Mouse (Mus musculus): ENCODE data around the gene Tmem200b.

Gene Tmem200b

GRCm38 (mm10) chr4:131910237-131910994, 11.2 kb upstream of the Tmem200b start:
- no peak for DNase-seq (ENCODE audit: low read depth, low spot score)

DNA sequence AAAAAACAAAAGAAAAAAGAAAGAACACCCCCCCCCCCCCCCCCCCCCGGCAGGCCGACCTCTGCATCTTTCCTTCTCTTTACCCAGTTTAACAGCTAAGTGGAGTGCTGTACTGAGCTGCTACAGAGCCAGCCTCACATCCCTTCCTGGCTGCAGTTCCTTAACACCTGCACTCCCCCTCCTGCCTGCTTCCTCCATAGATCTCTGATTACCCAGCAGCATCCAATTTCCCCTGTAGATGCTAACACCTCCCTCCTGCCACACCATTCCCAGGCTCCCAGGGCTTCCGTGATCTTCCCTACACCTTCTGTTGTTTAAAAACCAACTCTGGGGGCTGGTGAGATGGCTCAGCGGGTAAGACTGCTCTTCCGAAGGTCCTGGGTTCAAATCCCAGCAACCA, 10.1 kb upstream of the Tmem200b start:
- no peak for DNase-seq (ENCODE audit: low read depth, low spot score)

DNA sequence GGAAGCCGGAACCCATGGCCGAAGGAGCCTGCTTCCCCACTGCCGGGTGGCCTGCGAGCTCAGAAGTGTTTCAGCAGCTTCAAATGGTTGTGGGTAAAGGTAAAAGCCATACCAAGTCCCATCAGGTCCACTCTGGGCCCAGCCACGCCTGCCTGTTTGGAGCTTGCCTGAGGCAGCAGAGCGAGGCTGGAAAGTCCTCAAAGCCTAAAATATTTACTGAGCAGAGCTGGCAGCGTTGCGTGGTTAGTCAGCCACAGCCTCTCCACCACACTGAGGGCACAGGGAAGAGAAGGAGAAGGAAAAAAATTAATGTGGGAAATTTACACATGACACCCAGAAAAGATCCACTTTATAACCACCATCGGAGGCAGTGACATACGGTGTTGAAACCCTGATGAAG, 8.0 kb upstream of the Tmem200b start:
- no peak for DNase-seq (ENCODE audit: low read depth, low spot score)

DNA sequence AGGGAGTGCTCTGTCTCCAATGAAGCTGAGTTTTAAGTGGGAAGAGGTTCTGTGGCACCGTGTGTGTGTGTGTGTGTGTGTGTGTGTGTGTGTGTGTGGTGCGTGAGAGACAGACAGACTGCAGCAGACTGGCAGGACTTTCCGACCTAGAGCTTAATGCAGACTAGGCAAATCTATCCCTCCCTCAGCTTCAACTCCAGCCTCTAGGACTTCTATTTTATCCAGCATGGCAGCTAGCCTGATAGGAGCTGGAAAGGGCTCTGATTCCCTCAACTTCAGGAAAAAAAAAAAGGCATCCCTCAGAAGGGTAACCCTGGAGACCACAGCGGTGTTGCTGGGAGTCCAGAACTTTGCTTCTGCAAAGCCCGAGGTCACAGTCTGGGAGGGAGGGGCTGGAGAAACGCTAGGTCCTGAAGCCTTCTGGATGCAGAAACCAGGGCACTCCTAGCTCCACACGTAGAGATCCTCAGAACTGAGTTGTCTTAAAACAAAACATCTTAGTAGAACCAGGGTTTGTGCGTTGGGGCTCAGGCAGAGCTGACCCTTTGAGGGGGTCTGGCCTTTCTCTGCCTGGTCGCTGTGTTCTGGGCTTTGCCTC, 7.4 kb upstream of the Tmem200b start:
- no peak for DNase-seq (ENCODE audit: low read depth, low spot score)

DNA sequence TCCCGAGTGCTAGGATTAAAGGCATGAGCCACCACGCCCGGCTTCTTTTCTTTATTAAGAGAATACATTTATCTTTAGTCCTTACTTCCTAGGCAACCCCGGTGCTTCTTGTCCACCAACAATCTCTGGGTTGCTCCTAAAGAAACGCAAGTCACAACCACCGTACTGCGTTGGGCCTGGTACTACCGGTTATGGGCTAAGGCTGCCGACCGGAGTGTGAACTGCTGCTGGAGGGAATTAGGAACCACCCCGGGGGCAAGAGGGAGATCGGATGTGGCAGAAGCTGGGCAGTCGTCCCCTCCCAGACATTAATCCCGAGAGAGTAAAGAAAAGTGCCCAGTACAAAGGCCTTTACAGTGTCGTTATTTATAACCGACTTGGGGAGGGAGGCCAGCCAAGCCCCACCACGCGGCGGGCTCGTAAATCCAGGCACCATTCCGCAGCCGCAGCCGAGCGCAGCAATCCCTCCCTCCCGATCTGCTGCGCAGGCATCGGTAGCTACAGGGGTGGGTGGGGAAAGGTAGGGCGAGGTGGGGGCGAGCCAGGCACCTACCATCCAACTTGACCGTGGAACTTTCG, 6.6 kb upstream of the Tmem200b start:
- no peak for DNase-seq (ENCODE audit: low read depth, low spot score)

- DNase-seq (ENCODE audit: low read depth, low spot score) = no peak
These were observed 5.7 kb upstream of the Tmem200b start for GRCm38 (mm10) chr4:131915821-131916328.

GRCm38 (mm10) chr4:131916425-131916824, 5.1 kb upstream of the Tmem200b start:
- DNase-seq (ENCODE audit: low read depth, low spot score) = peak; percentile 67

DNA sequence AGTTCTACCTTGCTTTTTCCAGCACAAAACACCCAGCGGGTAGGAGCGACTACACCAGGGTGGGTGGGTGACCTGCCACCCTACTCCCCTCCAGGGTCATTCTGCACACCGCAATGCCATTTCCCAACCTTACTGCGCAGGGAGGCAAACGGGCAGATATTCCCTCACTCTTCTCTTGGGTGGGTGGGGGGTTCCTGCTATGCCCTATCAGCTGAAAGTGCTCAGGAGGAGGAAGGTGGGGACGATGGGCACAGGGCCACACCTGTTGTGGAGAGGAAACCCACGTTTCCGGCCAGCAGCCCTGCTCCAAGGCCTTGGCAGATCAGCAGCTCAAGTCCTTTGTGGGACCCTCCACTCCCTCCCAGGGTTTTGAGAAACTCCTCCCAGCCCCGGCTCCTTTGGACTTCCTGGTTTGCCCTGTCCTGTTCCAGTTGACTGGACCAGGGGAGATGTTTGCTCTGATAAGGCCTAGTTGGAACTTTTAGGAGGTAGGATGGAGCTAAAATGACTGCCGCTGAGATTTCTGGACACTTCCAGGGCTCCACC, 4.5 kb upstream of the Tmem200b start:
- no peak for DNase-seq (ENCODE audit: low read depth, low spot score)

DNA sequence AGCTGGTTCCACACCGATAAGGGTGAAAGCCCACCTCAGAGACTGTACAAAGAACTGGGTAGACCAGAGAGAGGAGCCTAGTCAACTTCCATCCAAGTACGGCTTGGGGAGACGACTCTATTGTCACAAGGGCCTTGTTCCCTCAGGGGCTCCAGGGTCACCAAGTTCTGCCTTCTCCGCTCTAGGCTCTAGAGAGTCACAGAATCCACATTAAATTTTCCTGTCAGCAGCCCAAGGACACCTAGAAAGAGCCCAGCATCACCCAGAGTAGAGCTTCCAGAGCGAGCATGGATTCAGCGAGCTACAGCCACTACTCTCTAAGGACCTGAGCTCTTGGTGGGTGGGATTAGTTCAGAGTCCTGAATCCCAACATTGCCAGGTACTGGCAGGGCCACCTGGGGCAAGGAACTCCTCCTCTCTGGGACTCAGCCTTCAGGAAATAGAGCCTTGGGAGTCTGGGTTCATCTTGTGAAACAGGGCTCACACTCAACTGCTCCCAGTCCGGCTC, 3.5 kb upstream of the Tmem200b start:
- no peak for DNase-seq (ENCODE audit: low read depth, low spot score)

- DNase-seq (ENCODE audit: low read depth, low spot score) = no peak
These were observed 2.7 kb upstream of the Tmem200b start for GRCm38 (mm10) chr4:131918711-131919500.

DNA sequence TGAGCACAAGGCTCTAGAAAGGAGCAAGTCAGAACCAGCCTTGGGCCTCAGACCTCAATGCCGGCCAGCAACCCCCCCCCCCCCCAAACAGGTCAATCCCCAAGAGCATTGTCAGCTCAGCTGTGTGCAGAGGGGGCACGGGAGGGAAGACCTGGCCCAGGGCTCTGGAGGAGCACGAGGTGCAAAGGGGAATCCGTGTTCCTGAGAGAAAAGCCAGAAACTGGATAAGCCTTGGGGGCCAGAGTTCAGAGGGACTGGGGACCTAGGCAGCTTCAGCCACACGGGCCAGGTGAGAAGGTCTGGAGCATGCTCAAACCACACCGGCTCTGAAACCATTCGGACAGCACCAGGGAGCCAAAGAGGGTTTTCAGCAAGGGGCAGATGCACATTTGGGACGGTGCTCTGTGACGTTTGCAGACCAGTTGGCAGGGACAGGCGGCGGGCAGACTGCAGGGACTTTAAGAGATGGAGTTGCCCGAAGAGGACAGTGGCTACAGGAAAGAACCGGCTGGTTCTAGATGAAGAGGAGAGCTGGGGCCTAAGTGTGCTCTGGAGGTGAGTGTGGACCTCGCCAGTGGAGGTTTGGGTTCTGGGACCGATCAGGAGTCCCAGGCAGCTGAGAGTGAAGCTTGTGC, 1.9 kb upstream of the Tmem200b start:
- no peak for DNase-seq (ENCODE audit: low read depth, low spot score)

- DNase-seq (ENCODE audit: low read depth, low spot score) = peak; percentile 41
These were observed 1.4 kb upstream of the Tmem200b start for GRCm38 (mm10) chr4:131920141-131920594.

GRCm38 (mm10) chr4:131920595-131921351, 798 bp upstream of the Tmem200b start:
- peak; percentile 22 for DNase-seq (ENCODE audit: low read depth, low spot score)

DNA sequence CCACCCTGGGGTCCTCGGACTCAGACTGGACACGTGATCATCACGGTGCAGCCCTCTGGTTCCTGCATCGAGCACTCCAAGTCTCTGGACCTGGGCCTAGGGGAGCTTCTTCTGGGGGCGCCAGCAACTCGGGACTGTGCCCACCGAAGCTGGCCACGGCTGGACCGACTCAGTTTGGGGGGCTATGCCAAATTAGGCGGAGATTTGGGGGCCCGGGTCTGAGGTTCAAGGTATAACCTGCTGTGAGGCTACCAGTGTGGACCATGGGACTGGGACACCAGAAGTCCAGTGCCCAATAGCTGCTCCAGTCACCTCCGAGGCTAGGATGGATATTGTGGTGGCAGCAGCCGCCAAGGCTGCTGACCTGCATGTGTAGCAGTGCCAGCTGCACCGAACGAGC, 833 bp downstream of the Tmem200b start:
- DNase-seq (ENCODE audit: low read depth, low spot score) = no peak

DNA sequence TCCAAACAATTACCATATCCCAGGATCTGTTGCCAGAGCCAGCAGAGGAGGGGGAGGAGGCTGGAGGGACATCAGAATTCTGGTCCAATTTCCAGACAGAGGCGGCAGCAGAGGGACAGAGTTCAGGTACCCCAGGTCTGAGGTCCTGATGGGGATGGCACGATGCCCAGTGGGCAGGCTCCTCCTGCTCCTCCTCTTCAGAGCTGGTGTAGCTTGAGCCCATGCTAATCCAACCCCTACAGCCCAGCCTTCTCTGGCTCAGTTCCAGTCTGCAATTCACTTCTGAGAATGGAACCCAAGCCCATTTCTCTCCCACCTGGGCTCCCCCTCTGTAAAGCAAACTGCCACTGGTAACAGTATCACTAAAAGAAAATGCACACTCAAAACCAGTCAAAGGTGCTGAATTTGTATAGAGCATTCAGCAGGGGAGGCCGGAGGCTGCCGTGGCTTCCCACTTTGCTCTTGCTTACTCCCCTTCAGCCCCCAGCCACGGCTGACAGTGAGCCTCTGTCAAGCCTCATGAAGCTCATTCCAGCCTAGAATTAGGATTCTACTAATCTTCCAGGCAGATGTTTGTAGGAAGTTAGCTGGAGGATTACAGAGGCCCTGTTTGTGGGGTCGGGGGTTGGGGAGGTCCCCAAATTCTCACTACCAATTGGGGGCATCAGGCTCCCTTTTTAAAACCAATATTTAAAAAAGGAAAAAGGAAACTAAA, 2.7 kb downstream of the Tmem200b start:
- no peak for DNase-seq (ENCODE audit: low read depth, low spot score)

DNA sequence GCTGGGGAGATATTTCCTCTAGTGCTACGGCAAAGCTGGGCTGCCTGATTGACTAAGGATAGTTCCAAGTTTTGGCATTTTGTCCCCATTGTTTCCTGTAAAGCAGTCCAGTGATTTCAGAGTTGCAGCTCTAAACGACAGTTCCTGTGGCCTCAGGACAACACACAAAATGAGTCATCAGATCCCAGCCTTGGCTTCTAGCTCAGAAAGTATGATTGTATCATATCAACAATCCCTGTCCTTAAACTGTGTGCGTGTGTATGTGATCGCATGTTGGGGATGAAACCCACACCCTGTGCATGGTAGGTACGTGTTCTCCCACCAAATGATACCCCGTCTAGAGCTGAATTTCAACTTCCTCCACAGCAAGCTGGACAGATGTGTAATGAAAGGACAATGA, 7.6 kb downstream of the Tmem200b start:
- no peak for DNase-seq (ENCODE audit: low read depth, low spot score)

DNA sequence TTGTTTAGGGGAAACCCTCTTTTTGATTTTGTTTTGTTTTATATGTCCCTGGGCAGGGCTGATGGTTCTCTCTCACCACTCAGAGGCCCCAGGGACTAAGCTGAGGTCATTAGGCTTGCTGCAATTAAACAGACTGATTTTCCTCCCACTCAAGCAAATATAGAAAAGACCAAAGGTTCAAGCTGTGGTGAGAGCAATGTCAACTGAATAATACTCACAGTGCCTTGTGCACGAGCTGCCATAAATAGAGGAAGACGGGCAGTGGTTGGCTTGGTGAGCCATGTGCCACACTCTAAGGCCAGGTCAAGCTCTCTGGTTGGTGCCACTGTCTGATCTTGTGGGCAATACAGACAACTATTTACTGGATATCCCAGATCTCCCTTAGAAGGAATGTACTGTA, 17.9 kb downstream of the Tmem200b start:
- no peak for DNase-seq (ENCODE audit: low read depth, low spot score)

DNA sequence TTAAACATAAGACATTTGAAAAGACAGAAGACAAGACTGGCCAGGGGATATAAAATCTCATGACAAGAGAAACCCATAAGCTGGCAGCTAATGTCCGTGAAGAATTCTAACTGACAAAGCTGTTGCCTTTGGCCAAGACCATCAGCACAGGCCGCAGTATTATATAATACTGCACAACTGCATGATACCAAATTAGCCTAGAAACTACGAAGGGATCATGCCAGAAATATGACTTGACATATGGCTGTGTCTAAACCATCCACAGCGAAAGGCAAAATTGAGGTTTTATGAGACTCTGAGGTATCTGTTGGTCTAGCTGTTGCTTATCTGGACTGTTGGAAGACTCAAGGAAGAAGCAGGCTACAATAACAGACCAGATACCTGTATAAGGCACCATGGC, 19.3 kb downstream of the Tmem200b start:
- DNase-seq (ENCODE audit: low read depth, low spot score) = no peak

GRCm38 (mm10) chr4:131947848-131948247, 26.3 kb downstream of the Tmem200b start:
- DNase-seq (ENCODE audit: low read depth, low spot score) = no peak

DNA sequence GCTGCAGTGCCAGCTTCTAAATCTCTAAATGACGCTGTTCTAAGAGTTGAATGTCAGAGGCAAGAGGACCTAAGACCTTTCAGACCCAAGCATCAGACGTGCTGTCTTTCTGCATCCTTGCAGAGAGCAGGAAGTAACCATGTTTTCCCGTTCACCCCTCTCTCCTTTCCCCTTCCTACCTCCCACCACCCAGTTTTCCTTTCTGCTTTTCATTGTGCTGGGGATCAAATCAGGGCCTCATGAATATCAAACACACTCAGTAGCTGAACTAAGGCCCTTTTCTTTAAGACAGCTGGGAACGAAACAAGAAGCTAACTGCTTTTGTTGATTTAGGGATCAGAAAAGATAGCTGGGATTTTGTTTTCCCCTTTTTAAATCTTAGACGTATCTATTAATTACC, 28.3 kb downstream of the Tmem200b start:
- no peak for DNase-seq (ENCODE audit: low read depth, low spot score)
